Mouse (Mus musculus) G1E (cell line): Measurements from ENCODE around the gene Slc25a10.

Experiments
- CTCF ChIP-seq: IDR thresholded peaks from 2 replicates; pipeline ENCODE4 v1.5.1; 2012; ENCODE audit warnings: low read depth, low read length, inconsistent platforms, mixed read lengths
- GATA1 ChIP-seq: IDR thresholded peaks from 2 replicates; pipeline ENCODE4 v1.6.1; 2012; ENCODE audit warnings: borderline replicate concordance, low read length, inconsistent platforms, mixed read lengths
- GATA2 ChIP-seq: IDR thresholded peaks from 2 replicates; pipeline ENCODE4 v1.6.1; 2012; ENCODE audit warnings: low read depth, low read length, inconsistent platforms, borderline replicate concordance
- POLR2AphosphoS5 ChIP-seq: IDR thresholded peaks from 2 replicates; pipeline ENCODE4 v1.6.1; 2012; ENCODE audit warnings: low read depth, low read length, inconsistent platforms; ENCODE audit not compliant: insufficient replicate concordance
- TAL1 ChIP-seq: conservative IDR thresholded peaks from 2 replicates; pipeline ENCODE4 v1.6.1; 2012; ENCODE audit warnings: low read depth, low read length, inconsistent platforms, mixed read lengths

GRCm38 (mm10) chr11:120453306-120453705 lies 38.3 kb upstream of the Slc25a10 start, which contains the start of gene Pde6g:
- no peak for TF ChIP-seq CTCF
- TF ChIP-seq TAL1, result no peak
- no peak for TF ChIP-seq GATA1
- TF ChIP-seq POLR2AphosphoS5, result no peak
- no peak for TF ChIP-seq GATA2
